Mouse (Mus musculus) hindbrain, embryonic 11.5 days (tissue): ENCODE results near the gene Olfr739. TPM values are rescaled to one million over a fixed set of nuclear protein-coding genes. Genes with fewer than 3 reads are reported as not detected.

Experiments
- ATAC-seq: fragments of 200-750 bp; cut with Nextera tagmentation; 2 replicates; pipeline ENCODE4 v1.8.0; 2017; ENCODE audit warnings: mild to moderate bottlenecking, moderate TSS enrichment, moderate library complexity; ENCODE audit not compliant: low FRiP score
- DNase-seq: peaks from one replicate; pipeline ENCODE4 v3.0.0-alpha.2; 2015; ENCODE audit warnings: low spot score
- H3K27ac ChIP-seq: fragments of 300-500 bp; sonication (generic); 2 replicates; pipeline ENCODE4 v1.5.1; 2014; ENCODE audit warnings: mild to moderate bottlenecking, low read depth, low read length
- H3K27me3 ChIP-seq: fragments of 300-500 bp; sonication (generic); 2 replicates; pipeline ENCODE4 v1.6.1; 2014; ENCODE audit warnings: mild to moderate bottlenecking, low read length, moderate library complexity, mixed read lengths; ENCODE audit not compliant: control insufficient read depth, insufficient read depth
- H3K36me3 ChIP-seq: fragments of 300-500 bp; sonication (generic); 2 replicates; pipeline ENCODE4 v1.6.1; 2014; ENCODE audit warnings: mild to moderate bottlenecking, low read length, moderate library complexity, mixed read lengths; ENCODE audit not compliant: control insufficient read depth, insufficient read depth
- H3K4me1 ChIP-seq: fragments of 300-500 bp; sonication (generic); replicated peaks from 2 replicates; pipeline ENCODE4 v1.6.1; 2014; ENCODE audit warnings: low read length, mixed read lengths; ENCODE audit not compliant: control insufficient read depth, insufficient read depth
- H3K4me2 ChIP-seq: fragments of 300-500 bp; sonication (generic); replicated peaks from 2 replicates; pipeline ENCODE4 v1.6.1; 2014; ENCODE audit warnings: mild to moderate bottlenecking, low read depth, low read length
- H3K4me3 ChIP-seq: fragments of 300-500 bp; sonication (generic); 2 replicates; pipeline ENCODE4 v1.5.1; 2014; ENCODE audit warnings: low read depth, low read length
- H3K9ac ChIP-seq: fragments of 300-500 bp; sonication (generic); 2 replicates; pipeline ENCODE4 v1.6.1; 2014; ENCODE audit warnings: low read depth, low read length
- H3K9me3 ChIP-seq: fragments of 300-500 bp; sonication (generic); 2 replicates; pipeline ENCODE4 v1.6.1; 2016; ENCODE audit warnings: low read length; ENCODE audit not compliant: control insufficient read depth
- WGBS: fragments of 180-500 bp; shearing (Covaris S2); extraction: QIAGEN DNeasy Blood & Tissue Kit; methylation state at CpG from one replicate; pipeline ENCODE4 v1.1.7; 2014; 5-methylcytosine and 5-hydroxymethylcytosine counted together
- polyA plus RNA-seq: library from polyadenylated mRNA; unstranded; fragments of >200 nt; fragmentation: Nextera tagmentation; extraction: Ambion mirVana; gene quantifications from 2 replicates; pipeline ENCODE4 v1.2.1, GENCODE M21; 2014

Gene Olfr739
- polyA plus RNA-seq = not detected in 2 replicates

- no peak for ATAC-seq
- Histone ChIP-seq H3K4me3 (no peak within 1 kb of the TSS), H3K36me3 (no peaks in the 10 kb centered on the region), H3K9ac (no peak within 1 kb of the TSS), H3K27ac (no peak within 1 kb of the TSS), H3K9me3 (no peaks in the 10 kb centered on the region), H3K27me3 (no peaks in the 10 kb centered on the region), H3K4me1 (no peaks in the 10 kb centered on the region), H3K4me2 (no peak within 1 kb of the TSS)
- DNase-seq = no peak
- 70% methylated on average over 2 of the region's 2 CpGs for WGBS
Measured at GRCm38 (mm10) chr14:50418326-50418725, at the start of gene Olfr739. Olfr739 (plus strand) TSS chr14:50418626.

- Histone ChIP-seq H3K9me3 (no peaks in the 10 kb centered on the region), H3K27ac (no peak within 1 kb of the TSS), H3K4me1 (no peaks in the 10 kb centered on the region), H3K27me3 (no peaks in the 10 kb centered on the region), H3K4me2 (no peak within 1 kb of the TSS), H3K9ac (no peak within 1 kb of the TSS), H3K36me3 (no peaks in the 10 kb centered on the region), H3K4me3 (no peak within 1 kb of the TSS)
- 93% methylated on average over 2 of the region's 2 CpGs for WGBS
- DNase-seq = no peak
- no peak for ATAC-seq
Measured at GRCm38 (mm10) chr14:50380863-50381262, 37.6 kb upstream of the Olfr739 start, which contains the start of gene Olfr736. Olfr736 (plus strand) TSS chr14:50381163.

GRCm38 (mm10) chr14:50407268-50407667 is 11.2 kb upstream of the Olfr739 start, which contains the start of gene Olfr738:
Olfr738 (plus strand) TSS chr14:50407568.
- Histone ChIP-seq H3K27ac (no peak within 1 kb of the TSS), H3K4me3 (no peak within 1 kb of the TSS), H3K27me3 (no peaks in the 10 kb centered on the region), H3K4me1 (no peaks in the 10 kb centered on the region), H3K9ac (no peak within 1 kb of the TSS), H3K4me2 (no peak within 1 kb of the TSS), H3K36me3 (no peaks in the 10 kb centered on the region), H3K9me3 (no peaks in the 10 kb centered on the region)
- ATAC-seq (no peak), DNase-seq (no peak)
- WGBS = 79% methylated on average over 1 of the region's 1 CpGs

DNA sequence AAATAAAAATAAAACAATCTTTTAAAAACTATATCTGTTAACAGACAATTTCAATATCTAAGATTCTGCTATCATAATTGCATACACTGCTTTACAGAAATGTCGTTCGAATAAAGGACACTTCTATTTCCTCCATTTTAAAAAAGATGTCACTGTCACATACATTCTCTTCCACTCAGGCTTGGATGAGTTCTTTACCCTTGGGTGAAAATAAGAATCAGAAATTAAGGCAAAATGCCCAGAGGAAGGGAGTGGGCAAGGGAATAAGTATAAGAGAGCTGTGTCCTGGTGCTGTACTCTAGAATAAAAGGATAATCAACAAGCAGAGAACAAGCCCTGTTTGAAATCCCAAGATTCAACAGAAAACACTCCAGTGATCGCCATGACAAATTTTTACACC is 26.8 kb downstream of the Olfr739 start, which contains the start of gene Olfr740:
Gene Olfr740, plus strand, starts transcription at position 301 of the 400 bp plus-strand sequence.
- no peak within 1 kb of the TSS for H3K27ac ChIP-seq
- H3K27me3 ChIP-seq = no peaks in the 10 kb centered on the region
- H3K4me3 ChIP-seq = no peak within 1 kb of the TSS
- H3K36me3 ChIP-seq = no peaks in the 10 kb centered on the region
- WGBS = 88% methylated on average over 3 of the region's 3 CpGs
- DNase-seq (no peak), ATAC-seq (no peak)
- H3K9me3 ChIP-seq = no peaks in the 10 kb centered on the region
- no peak within 1 kb of the TSS for H3K4me2 ChIP-seq
- no peak within 1 kb of the TSS for H3K9ac ChIP-seq
- no peaks in the 10 kb centered on the region for H3K4me1 ChIP-seq

DNA sequence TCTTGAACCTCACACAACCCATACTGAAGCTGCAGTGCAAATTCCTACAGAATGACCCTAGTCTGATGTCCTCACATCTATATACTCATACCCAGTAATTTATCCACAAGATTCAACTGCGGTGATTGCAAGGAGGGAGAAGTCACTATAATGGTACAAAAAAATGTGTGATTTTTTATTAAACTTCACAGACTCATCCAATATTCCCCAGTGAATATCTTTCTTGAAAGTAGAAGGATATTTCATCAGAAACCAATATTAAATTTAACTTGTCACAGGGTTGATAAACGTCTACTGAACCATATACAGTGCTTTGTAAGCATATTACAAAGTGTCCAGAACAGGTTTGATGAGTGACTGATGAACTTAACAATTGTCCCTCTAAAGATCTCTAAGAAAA is 54.0 kb downstream of the Olfr739 start, which contains the start of gene Olfr741:
Gene Olfr741, plus strand, starts transcription at position 301 of the 400 bp plus-strand sequence.
- 77% methylated on average over 2 of the region's 2 CpGs for WGBS
- Histone ChIP-seq H3K36me3 (no peaks in the 10 kb centered on the region), H3K27me3 (no peaks in the 10 kb centered on the region), H3K27ac (no peak within 1 kb of the TSS), H3K4me2 (no peak within 1 kb of the TSS), H3K9ac (no peak within 1 kb of the TSS), H3K4me3 (no peak within 1 kb of the TSS), H3K9me3 (no peaks in the 10 kb centered on the region), H3K4me1 (no peaks in the 10 kb centered on the region)
- no peak for DNase-seq
- no peak for ATAC-seq

Other genes starting within 250 kb of the Olfr739 start
- not detected in 2 replicates for gene Olfr730, start 230.4 kb upstream of the Olfr739 start, polyA plus RNA-seq
- not detected in 2 replicates for gene Olfr731, start 176.8 kb upstream of the Olfr739 start, polyA plus RNA-seq
- gene Olfr732, start 134.4 kb upstream of the Olfr739 start, polyA plus RNA-seq = not detected in 2 replicates
- not detected in 2 replicates for gene Olfr733, start 117.1 kb upstream of the Olfr739 start, polyA plus RNA-seq
- gene Olfr734, start 91.9 kb upstream of the Olfr739 start, polyA plus RNA-seq = not detected in 2 replicates
- not detected in 2 replicates for gene Olfr735, start 69.8 kb upstream of the Olfr739 start, polyA plus RNA-seq
- gene Tlr11, start 60.7 kb upstream of the Olfr739 start, polyA plus RNA-seq = not detected in 2 replicates
- not detected in 2 replicates for gene Olfr736, start 37.5 kb upstream of the Olfr739 start, polyA plus RNA-seq
- gene Olfr738, start 11.1 kb upstream of the Olfr739 start, polyA plus RNA-seq = not detected in 2 replicates
- gene Olfr740, start 26.9 kb downstream of the Olfr739 start, polyA plus RNA-seq = not detected in 2 replicates
- not detected in 2 replicates for gene Olfr741, start 54.1 kb downstream of the Olfr739 start, polyA plus RNA-seq
- gene Olfr742, start 85.0 kb downstream of the Olfr739 start, polyA plus RNA-seq = not detected in 2 replicates
- not detected in 2 replicates for gene Olfr743, start 103.2 kb downstream of the Olfr739 start, polyA plus RNA-seq
- not detected in 2 replicates for gene Olfr744, start 196.3 kb downstream of the Olfr739 start, polyA plus RNA-seq
- not detected in 2 replicates for gene Olfr745, start 220.8 kb downstream of the Olfr739 start, polyA plus RNA-seq
- not detected in 2 replicates for gene Olfr746, start 228.5 kb downstream of the Olfr739 start, polyA plus RNA-seq